Mouse (Mus musculus): ENCODE measurements around the gene Dda1. TPM values are rescaled to one million over a fixed set of nuclear protein-coding genes. Genes with fewer than 3 reads are reported as not detected.

The Dda1 gene
- polyA plus RNA-seq, 1 experiment = 206 TPM

DNA sequence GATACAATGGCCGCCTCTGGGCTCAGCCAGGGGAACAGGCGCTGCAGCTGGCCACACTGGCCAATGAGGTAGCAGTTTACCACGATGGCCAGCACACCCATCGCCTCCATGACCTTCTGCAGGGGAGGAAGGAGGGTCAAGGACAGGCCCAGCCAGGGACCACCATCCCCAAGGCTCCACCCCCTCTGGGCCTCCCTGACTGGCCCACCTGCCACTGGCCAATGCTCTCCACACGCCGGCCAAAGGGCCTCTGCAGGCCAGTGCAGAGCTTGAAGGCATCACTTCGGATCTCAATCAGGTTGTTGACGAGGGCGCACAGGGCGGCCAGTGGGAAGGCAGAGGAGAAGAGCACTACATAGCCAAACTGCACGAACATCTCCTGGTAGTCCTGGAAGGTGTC is 9.9 kb downstream of the Dda1 start:
- DNase-seq (ENCODE audit: low read depth) = no peak
- TF ChIP-seq CTCF (IDR thresholded peaks at IDR 0.05; ENCODE audit: borderline replicate concordance, extremely low read depth, insufficient read depth, insufficient read length) (no peak), POLR2A (IDR thresholded peaks at IDR 0.05; ENCODE audit: borderline replicate concordance, extremely low read depth, insufficient read depth, insufficient read length, poor library complexity, severe bottlenecking) (no peak)

DNA sequence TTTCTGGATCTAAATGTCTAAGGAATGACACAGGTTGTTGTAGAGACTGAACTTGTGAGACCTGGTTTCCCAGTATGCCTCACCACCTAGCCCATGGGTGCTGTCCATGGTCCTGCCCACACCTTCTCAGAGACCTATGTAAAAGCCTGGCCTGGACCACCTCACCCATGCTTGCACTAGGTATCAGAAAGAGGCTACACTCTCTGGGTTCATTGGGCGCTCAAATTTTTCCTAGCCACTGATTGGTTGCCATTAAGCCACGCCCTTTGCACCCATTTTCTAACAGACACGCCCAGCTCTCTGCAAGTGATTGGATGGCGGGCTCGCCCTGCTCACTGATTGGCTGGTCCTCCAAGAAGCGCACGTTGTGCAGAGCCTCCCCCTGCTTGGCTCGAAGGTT is 14.9 kb downstream of the Dda1 start:
- peak; percentile 52 for DNase-seq (ENCODE audit: low read depth)
- TF ChIP-seq POLR2A (IDR thresholded peaks at IDR 0.05; ENCODE audit: borderline replicate concordance, extremely low read depth, insufficient read depth, insufficient read length, poor library complexity, severe bottlenecking) = no peak
- TF ChIP-seq CTCF (IDR thresholded peaks at IDR 0.05; ENCODE audit: borderline replicate concordance, extremely low read depth, insufficient read depth, insufficient read length) = no peak

DNA sequence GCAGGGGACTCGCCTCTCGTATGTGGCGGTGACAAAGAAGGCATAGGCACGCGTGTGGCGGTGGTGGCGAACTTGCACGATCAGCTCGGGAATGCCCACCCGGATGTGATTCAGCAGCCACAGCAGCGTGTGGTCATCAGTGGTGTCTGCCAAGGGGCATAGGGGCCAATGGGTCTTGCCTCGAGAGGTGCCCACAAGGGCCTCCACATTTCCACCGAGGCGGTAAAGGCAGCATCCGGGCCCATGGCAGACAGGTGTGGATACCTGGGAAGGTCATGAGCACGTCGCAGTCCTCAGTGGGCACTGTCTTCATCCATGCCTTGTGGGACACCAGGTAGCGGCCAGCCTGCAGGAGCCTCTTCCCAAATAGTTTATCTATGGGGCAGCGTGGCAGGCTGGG is 15.7 kb downstream of the Dda1 start:
- DNase-seq (ENCODE audit: low read depth) = no peak
- TF ChIP-seq POLR2A (IDR thresholded peaks at IDR 0.05; ENCODE audit: borderline replicate concordance, extremely low read depth, insufficient read depth, insufficient read length, poor library complexity, severe bottlenecking) (no peak), CTCF (IDR thresholded peaks at IDR 0.05; ENCODE audit: borderline replicate concordance, extremely low read depth, insufficient read depth, insufficient read length) (no peak)

DNA sequence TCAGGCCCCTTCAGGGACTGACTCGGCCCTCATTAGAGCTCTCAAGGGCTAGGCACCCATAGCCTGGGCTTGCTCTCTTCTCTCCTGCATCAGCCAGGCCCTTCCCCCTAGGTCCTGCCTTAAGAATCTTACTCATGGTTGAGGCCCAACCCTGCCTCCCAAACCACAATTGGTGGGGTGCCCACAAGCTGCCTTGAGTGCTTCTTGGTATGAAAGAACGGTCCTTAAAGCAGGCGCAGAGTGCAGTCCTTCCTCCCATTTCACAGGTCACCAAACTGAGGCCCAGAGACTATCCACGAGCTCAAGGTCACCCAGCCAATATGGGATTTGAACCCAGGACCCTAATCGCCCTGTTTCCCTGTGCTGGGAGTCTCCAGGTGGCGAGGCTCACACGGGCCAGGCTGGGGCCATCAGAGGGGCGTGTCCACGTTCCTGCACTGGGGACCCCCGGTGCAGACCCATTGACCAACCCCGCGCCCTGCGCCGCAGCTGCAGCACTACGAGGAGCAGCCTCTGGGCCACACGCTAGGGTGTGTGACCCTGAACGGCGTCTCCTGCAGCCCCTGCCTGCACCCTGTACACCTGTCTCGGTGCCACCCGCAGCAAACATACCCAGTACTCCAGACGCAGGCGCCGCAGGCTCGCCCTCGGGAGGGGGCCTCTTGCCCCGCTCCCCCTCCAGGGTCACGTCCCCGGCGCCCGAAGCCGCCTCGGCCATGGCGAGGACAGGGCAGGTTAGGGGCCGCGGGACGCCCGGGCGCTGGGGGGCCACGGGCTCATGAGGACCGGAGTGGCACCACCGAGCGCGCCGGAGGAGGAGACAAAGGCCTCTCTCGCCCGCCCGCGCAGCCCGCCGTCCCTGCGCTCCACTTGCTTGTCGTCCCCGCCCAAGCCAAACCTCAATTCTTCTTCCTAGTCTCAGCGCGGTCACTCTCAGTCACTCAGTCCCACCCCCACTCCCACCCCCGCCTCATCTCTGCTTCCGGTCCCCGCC is 16.4 kb downstream of the Dda1 start, which contains the start of gene Ano8:
Ano8 (minus strand) TSS at position 822 of the 994 bp plus-strand sequence.
- DNase-seq (ENCODE audit: low read depth) = peak; percentile 97
- peak; percentile 77 for TF ChIP-seq POLR2A (IDR thresholded peaks at IDR 0.05; ENCODE audit: borderline replicate concordance, extremely low read depth, insufficient read depth, insufficient read length, poor library complexity, severe bottlenecking)
- TF ChIP-seq CTCF (IDR thresholded peaks at IDR 0.05; ENCODE audit: borderline replicate concordance, extremely low read depth, insufficient read depth, insufficient read length) = no peak

DNA sequence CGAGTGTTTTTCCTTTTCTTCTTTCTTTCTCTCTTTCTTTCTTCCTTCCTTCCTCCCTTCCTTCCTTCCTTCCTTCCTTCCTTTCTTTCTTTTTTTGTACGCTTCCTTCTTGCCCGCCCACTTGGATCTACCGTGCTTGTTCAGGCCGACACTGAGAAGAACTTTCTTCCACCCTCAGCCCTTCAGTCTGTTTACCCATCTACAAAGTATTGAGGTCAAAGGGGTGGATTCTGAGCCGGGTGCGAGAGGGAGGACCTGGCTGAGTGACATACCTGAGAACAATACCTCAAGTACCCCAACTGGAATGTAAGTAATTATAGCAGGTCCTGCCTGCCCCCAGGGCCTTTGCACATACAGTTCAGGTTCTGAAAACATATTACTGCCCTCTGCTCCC is 17.1 kb downstream of the Dda1 start:
- no peak for DNase-seq (ENCODE audit: low read depth)
- TF ChIP-seq POLR2A (IDR thresholded peaks at IDR 0.05; ENCODE audit: borderline replicate concordance, extremely low read depth, insufficient read depth, insufficient read length, poor library complexity, severe bottlenecking) (no peak), CTCF (IDR thresholded peaks at IDR 0.05; ENCODE audit: borderline replicate concordance, extremely low read depth, insufficient read depth, insufficient read length) (no peak)

DNA sequence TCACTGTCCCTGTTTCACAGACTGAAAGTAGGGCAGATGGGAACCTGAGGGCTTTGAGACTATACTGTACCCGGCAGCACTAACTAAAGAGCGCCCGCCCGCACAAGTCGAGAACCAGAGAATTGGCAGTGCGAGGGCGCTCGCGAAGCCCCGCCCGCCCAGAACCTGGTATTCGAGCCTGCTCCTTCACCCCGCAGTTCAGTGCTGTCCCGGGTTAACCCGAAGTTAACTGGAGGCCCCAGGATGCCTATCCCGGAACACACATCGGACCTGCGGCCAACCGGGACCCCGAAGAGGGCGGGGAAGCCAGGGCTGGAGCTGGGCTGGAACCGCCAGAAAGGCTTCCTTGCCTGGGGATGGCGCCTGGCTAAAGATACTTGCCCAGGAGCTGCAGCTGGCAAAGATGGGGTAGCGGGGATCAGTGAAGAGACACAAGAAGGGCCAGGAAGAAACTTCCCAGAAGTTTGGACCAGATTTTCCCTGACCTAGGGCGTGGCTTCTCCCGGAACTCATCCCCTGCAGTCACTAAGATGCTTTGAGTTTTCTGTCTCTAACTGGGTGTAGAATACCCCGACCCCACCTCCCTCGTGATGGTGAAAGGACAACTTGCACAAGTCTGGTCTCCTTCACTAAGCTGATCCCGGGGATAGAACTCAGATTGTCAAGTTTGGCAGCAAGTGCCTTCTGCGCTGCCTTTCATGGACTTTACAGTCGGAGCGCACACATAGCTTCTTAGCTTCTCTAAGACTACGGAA is 18.9 kb downstream of the Dda1 start, which contains the start of gene Gtpbp3:
Gtpbp3 (plus strand) TSS at position 413 of the 755 bp plus-strand sequence.
- no peak for TF ChIP-seq CTCF (IDR thresholded peaks at IDR 0.05; ENCODE audit: borderline replicate concordance, extremely low read depth, insufficient read depth, insufficient read length)
- TF ChIP-seq POLR2A (IDR thresholded peaks at IDR 0.05; ENCODE audit: borderline replicate concordance, extremely low read depth, insufficient read depth, insufficient read length, poor library complexity, severe bottlenecking) = no peak
- peak; percentile 89 for DNase-seq (ENCODE audit: low read depth)

DNA sequence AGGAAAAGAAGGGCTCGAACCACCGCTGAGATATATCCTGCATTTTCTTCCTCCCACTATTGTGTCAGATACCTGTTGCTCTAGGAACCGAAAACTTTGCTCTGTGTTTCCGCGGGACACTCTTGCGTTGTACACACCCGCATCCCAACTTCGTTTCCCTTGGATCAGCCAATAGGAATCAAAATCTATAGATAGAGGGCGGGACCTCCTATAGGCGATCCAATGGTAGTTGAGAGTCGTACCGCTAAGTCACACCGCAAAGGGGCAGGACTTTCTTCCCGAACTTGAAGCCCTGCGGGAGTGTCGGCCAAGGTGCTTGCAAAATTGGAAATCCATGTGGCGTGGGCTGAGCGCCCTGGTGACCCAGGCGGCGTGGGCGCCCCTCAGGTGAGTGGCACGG is 19.5 kb downstream of the Dda1 start:
- peak; percentile 98 for DNase-seq (ENCODE audit: low read depth)
- no peak for TF ChIP-seq POLR2A (IDR thresholded peaks at IDR 0.05; ENCODE audit: borderline replicate concordance, extremely low read depth, insufficient read depth, insufficient read length, poor library complexity, severe bottlenecking)
- TF ChIP-seq CTCF (IDR thresholded peaks at IDR 0.05; ENCODE audit: borderline replicate concordance, extremely low read depth, insufficient read depth, insufficient read length) = no peak

DNA sequence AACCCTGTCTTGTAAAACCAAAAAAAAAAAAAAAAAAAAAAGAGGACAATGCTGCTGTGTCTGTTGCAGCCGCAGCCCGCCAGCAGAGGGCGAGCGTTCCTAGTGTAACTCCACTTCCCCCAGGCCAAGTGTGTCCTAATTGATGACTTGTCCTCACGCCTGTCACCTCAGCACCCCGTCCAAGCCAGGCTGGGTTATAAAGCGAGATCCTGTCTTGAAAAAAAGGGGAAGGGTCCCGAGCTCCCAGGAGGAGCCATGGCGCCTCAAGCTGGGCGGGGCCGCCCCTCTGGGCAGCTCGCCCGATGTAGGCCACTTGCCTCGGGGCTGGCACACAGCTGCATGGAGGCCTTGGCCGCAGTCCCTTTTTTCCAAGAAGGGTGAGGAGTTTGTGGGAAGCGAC is 26.0 kb downstream of the Dda1 start:
- DNase-seq (ENCODE audit: low read depth) = peak; percentile 88

DNA sequence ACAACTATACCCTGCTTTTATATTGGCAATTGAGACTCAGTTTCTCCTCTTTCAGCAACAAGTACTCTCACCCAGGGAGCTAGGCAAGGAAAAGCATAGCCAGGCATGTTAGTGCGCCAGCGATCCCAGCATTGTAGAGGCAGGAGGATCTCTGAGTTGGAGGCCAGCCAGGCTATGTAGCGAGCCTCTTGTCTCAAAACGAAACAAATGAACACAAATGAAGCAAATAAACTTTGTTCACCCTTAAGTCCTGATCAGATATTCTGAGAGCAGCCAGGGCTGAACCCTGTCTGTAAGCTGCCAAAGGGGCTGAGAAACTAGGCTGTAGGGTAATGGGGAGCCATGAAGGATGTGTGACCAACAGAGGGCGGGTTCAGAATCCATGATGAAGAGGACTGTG is 26.8 kb downstream of the Dda1 start:
- TF ChIP-seq POLR2A (IDR thresholded peaks at IDR 0.05; ENCODE audit: borderline replicate concordance, extremely low read depth, insufficient read depth, insufficient read length, poor library complexity, severe bottlenecking) (no peak), CTCF (IDR thresholded peaks at IDR 0.05; ENCODE audit: borderline replicate concordance, extremely low read depth, insufficient read depth, insufficient read length) (no peak)
- no peak for DNase-seq (ENCODE audit: low read depth)

More for the DNA sequence above, 26.0 kb downstream of the Dda1 start:
- TF ChIP-seq POLR2A (IDR thresholded peaks at IDR 0.05; ENCODE audit: borderline replicate concordance, extremely low read depth, insufficient read depth, insufficient read length, poor library complexity, severe bottlenecking) (no peak), CTCF (IDR thresholded peaks at IDR 0.05; ENCODE audit: borderline replicate concordance, extremely low read depth, insufficient read depth, insufficient read length) (peak; percentile 85)

DNA sequence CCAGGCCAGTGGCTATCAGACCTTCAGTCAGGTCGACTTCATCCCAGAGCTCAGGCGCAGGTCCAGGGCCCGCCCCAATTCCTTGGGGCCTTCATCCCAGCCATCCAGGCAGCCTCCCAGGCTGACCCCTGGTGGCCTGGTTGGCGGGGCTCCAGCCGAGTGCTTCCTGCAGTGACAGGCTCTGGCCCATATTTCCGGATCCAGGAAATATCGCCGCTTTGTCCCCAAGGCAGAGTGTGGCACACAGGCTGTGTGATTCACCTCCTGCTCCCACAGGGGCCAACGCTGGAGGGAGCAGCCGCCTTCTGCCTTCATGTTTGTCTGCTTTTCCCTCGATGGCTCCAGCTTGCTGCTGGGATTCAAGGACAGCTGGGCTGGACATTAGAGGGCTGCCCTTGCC is 27.5 kb downstream of the Dda1 start:
- no peak for TF ChIP-seq POLR2A (IDR thresholded peaks at IDR 0.05; ENCODE audit: borderline replicate concordance, extremely low read depth, insufficient read depth, insufficient read length, poor library complexity, severe bottlenecking)
- no peak for TF ChIP-seq CTCF (IDR thresholded peaks at IDR 0.05; ENCODE audit: borderline replicate concordance, extremely low read depth, insufficient read depth, insufficient read length)
- DNase-seq (ENCODE audit: low read depth) = no peak

DNA sequence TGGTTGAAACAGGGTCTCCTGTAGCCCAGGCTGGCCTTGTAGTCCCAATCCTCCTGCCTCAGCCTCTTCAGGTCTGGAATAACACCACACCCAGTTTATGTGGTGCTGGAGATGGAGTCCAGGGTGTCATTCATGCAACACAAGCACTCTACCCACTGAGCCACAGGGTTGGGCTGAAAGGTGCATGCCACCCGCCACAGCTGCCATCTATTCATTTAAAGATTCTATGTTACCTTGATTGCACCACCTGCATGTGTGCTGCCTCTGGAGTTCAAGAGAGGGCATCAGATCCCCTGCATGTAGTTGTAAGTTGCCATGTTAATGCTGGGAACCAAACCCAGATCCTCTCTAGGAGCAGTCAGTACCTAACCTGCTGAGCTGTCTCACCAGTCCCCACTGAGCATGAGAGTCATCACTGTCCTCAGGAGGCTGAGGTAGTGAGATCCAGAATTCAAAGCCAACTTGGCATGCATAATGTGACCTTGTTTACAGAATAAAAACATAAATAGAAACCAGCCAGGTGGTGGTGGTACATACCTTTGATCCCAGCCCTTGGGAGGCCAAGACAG is 28.2 kb downstream of the Dda1 start:
- DNase-seq (ENCODE audit: low read depth) = no peak
- TF ChIP-seq CTCF (IDR thresholded peaks at IDR 0.05; ENCODE audit: borderline replicate concordance, extremely low read depth, insufficient read depth, insufficient read length) = no peak
- no peak for TF ChIP-seq POLR2A (IDR thresholded peaks at IDR 0.05; ENCODE audit: borderline replicate concordance, extremely low read depth, insufficient read depth, insufficient read length, poor library complexity, severe bottlenecking)

All from brain, embryonic 14.5 days (tissue).